Mouse (Mus musculus) cerebellum, adult 2 months (tissue): ENCODE results near the gene Fcgr4.
"Not testable (repeated sequence)": the region's sequence is repeated elsewhere in the genome, so short reads cannot be mapped to it uniquely, and the experiment has no call there.

Experiments used
- CTCF ChIP-seq: fragments of 200-500 bp; IDR thresholded peaks from 2 replicates; pipeline ENCODE4 v1.5.1; 2011; ENCODE audit warnings: low read depth, mild to moderate bottlenecking, control low read depth, low read length, moderate library complexity, borderline replicate concordance; ENCODE audit not compliant: insufficient read depth
- POLR2A ChIP-seq: fragments of 200-500 bp; IDR thresholded peaks from 2 replicates; pipeline ENCODE4 v1.6.1; 2011; ENCODE audit warnings: low read length, control low read depth, borderline replicate concordance; ENCODE audit not compliant: insufficient read depth

DNA sequence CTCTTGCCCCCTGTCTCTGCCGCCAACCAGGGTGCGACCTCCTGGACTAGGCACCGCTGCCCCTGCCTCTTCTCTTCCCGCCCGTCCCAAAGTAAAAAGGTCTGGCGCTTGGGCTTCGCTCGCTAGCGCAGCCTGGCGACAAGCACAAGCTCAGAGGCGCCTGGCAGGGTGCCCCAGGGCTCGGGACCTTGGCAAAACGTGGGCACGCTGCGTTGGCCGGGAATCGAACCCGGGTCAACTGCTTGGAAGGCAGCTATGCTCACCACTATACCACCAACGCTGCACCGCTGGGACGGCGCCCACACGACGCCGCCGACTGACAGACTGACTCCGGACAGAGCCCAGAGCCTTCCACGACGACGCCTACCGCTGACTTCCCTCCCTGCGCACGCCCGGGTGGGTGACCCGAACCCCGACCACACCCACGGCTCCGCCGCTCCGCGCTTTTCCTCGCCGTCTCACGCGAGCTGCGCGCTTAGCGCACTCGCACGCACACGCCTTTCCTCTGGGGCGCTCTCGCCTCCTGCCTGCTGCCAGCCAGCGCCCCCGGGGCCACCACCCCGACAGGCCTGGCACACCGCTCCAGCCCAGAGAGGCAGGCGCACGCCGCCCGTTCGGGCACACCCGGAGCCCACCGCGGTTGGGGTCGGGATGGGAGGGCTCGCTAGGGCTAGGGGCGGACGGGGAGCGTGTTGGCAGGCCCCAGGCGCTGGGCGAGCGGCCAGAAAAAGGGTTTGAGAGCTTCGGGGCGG is 45.9 kb downstream of the Fcgr4 start, which contains the start of gene Fcgr3:
- TF ChIP-seq CTCF, POLR2A: not testable (repeated sequence)
